Mouse (Mus musculus) retina, embryonic 14.5 days (tissue): Measurements from ENCODE around the gene Ccr10.

ENCODE experiments used
- DNase-seq: peaks from one replicate; pipeline ENCODE4 v3.0.0-alpha.2; 2015; ENCODE audit warnings: low spot score

The Ccr10 gene

GRCm38 (mm10) chr11:101154648-101155047 lies 20.6 kb downstream of the Ccr10 start:
- DNase-seq: no peak

GRCm38 (mm10) chr11:101152825-101153224 lies 22.4 kb downstream of the Ccr10 start:
- DNase-seq: no peak

GRCm38 (mm10) chr11:101151063-101151462 lies 24.2 kb downstream of the Ccr10 start:
- DNase-seq: no peak

GRCm38 (mm10) chr11:101149178-101150105 lies 25.8 kb downstream of the Ccr10 start:
- no peak for DNase-seq

GRCm38 (mm10) chr11:101148751-101149150 lies 26.5 kb downstream of the Ccr10 start:
- DNase-seq: no peak

- peak; percentile 78 for DNase-seq
These were observed 28.9 kb downstream of the Ccr10 start for GRCm38 (mm10) chr11:101146377-101146776.

- DNase-seq: peak; percentile 78
These were observed 31.7 kb downstream of the Ccr10 start for GRCm38 (mm10) chr11:101143338-101144225.

- DNase-seq: no peak
These were observed 32.9 kb downstream of the Ccr10 start for GRCm38 (mm10) chr11:101142215-101142967.

GRCm38 (mm10) chr11:101141088-101141487 lies 34.2 kb downstream of the Ccr10 start:
- DNase-seq: no peak

- DNase-seq: no peak
These were observed 35.0 kb downstream of the Ccr10 start for GRCm38 (mm10) chr11:101140164-101140819.

GRCm38 (mm10) chr11:101138536-101139181 lies 36.6 kb downstream of the Ccr10 start:
- DNase-seq: peak; percentile 89

- DNase-seq: no peak
These were observed 38.2 kb downstream of the Ccr10 start for GRCm38 (mm10) chr11:101137000-101137399.

GRCm38 (mm10) chr11:101134217-101134865 lies 40.9 kb downstream of the Ccr10 start:
- DNase-seq: no peak

- DNase-seq: no peak
These were observed 42.2 kb downstream of the Ccr10 start for GRCm38 (mm10) chr11:101133037-101133436.

GRCm38 (mm10) chr11:101131701-101132100 lies 43.5 kb downstream of the Ccr10 start:
- peak; percentile 59 for DNase-seq

GRCm38 (mm10) chr11:101131187-101131586 lies 44.1 kb downstream of the Ccr10 start:
- DNase-seq: no peak

GRCm38 (mm10) chr11:101130056-101130756 lies 45.0 kb downstream of the Ccr10 start:
- DNase-seq: no peak

GRCm38 (mm10) chr11:101128996-101129577 lies 46.2 kb downstream of the Ccr10 start:
- no peak for DNase-seq

GRCm38 (mm10) chr11:101127075-101127474 lies 48.2 kb downstream of the Ccr10 start:
- no peak for DNase-seq
